Mouse (Mus musculus): ENCODE results near the gene Nr3c2.

GRCm38 (mm10) chr8:77215191-77215590 is 315.9 kb downstream of the Nr3c2 start:
- TF ChIP-seq RCOR1 (conservative IDR thresholded peaks at IDR 0.05; ENCODE audit: low read depth, low read length) = no peak
- no peak for TF ChIP-seq RAD21 (IDR thresholded peaks at IDR 0.05; ENCODE audit: low read depth, low read length)
- no peak for TF ChIP-seq CTCF (conservative IDR thresholded peaks at IDR 0.05 in 1 of 2, IDR thresholded peaks at IDR 0.05 in 1 of 2; ENCODE audit: low read depth in 2 of 2, low read length in 2 of 2)
- no peak for TF ChIP-seq BHLHE40 (IDR thresholded peaks at IDR 0.05; ENCODE audit: low read depth, low read length)
- TF ChIP-seq POLR2A (IDR thresholded peaks at IDR 0.05; ENCODE audit: low read depth, low read length) = no peak
- no peak for TF ChIP-seq JUND (conservative IDR thresholded peaks at IDR 0.05; ENCODE audit: low read depth, low read length)
- no peak for TF ChIP-seq MYC (IDR thresholded peaks at IDR 0.05; ENCODE audit: low read depth, low read length)
- TF ChIP-seq NELFE (IDR thresholded peaks at IDR 0.05; ENCODE audit: low read depth, low read length) = no peak

Measured in CH12.LX (cell line).